Mouse (Mus musculus): ENCODE results near the gene Tmppe.

DNA sequence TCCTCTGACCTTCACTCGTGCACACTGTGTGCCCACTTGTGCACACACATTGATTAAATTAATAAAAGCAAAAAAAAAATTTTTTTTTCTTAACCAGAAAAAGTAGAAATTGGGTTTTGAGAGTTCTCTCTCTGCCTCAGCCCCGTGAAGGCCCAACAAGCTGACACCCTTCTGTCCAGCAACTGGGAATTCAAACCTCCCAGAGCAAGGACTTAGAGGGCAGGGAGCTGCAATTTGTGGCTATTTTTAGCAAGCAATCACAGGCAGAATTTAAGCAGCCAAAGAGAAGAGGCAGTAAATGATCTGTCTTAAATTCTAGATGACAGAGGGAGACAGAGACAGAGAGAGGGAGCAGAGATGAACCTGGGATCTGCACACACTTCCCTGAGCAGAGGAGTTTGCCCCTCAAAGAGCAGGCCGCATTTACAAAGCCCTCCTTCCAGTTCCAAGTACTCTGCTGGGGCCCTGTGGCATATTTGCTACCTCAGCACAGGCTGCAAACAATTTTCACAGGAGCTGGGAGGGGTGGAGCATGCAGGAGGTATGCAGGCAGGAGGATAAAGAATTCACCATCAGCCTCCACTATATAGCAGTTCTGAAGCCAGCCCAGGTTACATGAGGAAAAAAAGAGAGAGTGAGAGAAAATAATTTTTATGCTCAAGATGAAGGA is 12.1 kb upstream of the Tmppe start:
- TF ChIP-seq CTCF (conservative IDR thresholded peaks at IDR 0.05; ENCODE audit: insufficient read depth, insufficient read length, low read depth, low read length) (no peak), POLR2A (IDR thresholded peaks at IDR 0.05; ENCODE audit: low read depth, low read length) (no peak)

Data from kidney, adult 2 months (tissue).